Mouse (Mus musculus): ENCODE data around the gene Prokr2. TPM values are rescaled to one million over a fixed set of nuclear protein-coding genes. Genes with fewer than 3 reads are reported as not detected.
"Not testable (repeated sequence)": the region's sequence is repeated elsewhere in the genome, so short reads cannot be mapped to it uniquely, and the experiment has no call there.

Prokr2 gene
- polyA plus RNA-seq, 1 experiment: 0.02 TPM

DNA sequence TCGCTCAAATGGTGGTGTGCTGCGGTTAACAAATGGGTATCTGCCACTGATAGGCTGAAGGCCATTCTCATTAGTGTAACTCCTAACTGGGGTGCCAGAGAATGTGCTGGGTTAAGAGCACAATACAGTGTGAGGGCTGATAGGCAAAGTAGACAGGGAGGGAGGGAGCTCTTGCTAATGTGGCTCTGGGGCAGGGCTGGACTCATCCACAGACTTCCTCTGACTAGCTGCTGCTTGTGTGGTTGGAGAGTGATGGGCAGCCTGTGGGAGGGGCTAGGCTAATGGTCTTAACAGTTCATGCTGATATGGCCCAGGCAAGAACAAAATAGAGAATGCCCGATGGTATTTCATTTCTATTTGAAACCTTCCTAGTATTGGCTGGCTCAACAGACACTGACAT is 44.0 kb downstream of the Prokr2 start:
- no peaks in the 10 kb centered on the region for H3K36me3 ChIP-seq (ENCODE audit: control insufficient read depth, insufficient read depth, low read length)
- no peaks in the 10 kb centered on the region for H3K27me3 ChIP-seq (ENCODE audit: control insufficient read depth, insufficient read depth, low read length)
- H3K27ac ChIP-seq (ENCODE audit: control insufficient read depth, insufficient read depth, low read depth, low read length): 0 out of 2 replicates have a peak overlapping the region, but pooled peaks have one; percentile 21
- H3K4me3 ChIP-seq (ENCODE audit: control insufficient read depth, low read depth, low read length): no peak overlapping the region
- TF ChIP-seq CTCF (IDR thresholded peaks at IDR 0.05; ENCODE audit: control insufficient read depth, insufficient read depth, insufficient replicate concordance, low read depth, low read length) (no peak), POLR2A (IDR thresholded peaks at IDR 0.05; ENCODE audit: control insufficient read depth, low read depth, low read length) (no peak)
- H3K4me1 ChIP-seq (ENCODE audit: control insufficient read depth, insufficient read depth, low read length): no peaks in the 10 kb centered on the region

DNA sequence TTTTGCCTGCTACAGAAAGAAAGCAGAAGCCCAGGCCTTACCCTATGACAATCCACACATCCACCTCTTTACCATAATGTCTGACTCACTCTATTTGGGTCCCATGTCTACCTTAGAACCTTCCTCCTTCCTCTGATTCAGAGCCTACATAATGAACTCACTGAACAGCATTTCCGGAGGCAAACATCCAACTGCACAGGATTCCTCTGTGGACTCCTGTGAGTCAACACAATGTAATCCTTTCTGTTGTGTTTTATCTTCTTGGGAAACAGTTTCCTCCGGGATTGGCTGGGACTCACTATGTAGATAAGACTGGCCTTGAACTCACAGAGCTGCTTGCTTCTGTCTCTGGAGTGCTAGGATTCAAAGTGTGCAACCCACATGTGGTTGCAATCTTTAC is 44.9 kb downstream of the Prokr2 start:
- H3K27ac ChIP-seq (ENCODE audit: control insufficient read depth, insufficient read depth, low read depth, low read length): peak overlapping the region; percentile 73; the same call in 1 of the 2 replicates
- no peak overlapping the region for H3K4me3 ChIP-seq (ENCODE audit: control insufficient read depth, low read depth, low read length)
- no peaks in the 10 kb centered on the region for H3K36me3 ChIP-seq (ENCODE audit: control insufficient read depth, insufficient read depth, low read length)

DNA sequence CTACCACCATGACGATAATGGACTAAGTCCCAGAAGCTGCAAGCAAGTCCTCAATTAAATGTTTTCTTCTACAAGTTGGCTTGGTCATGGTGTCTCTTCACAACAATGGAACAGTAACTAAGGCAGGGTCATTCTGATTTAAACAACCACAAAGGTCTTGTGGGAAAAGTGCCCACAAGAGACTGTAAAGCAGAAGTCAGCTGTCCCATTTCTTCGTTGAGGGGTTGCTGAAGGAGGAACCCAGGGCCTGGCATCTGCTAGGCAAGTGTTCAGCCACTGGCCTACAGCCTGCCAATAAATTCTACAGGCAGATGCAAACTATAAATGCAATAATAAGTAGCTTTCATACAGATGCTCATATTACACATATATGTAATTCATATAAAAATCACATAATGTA is 48.0 kb downstream of the Prokr2 start:
- Histone ChIP-seq H3K27ac (ENCODE audit: control insufficient read depth, insufficient read depth, low read depth, low read length) (no peak overlapping the region), H3K4me1 (ENCODE audit: control insufficient read depth, insufficient read depth, low read length) (no peaks in the 10 kb centered on the region), H3K4me3 (ENCODE audit: control insufficient read depth, low read depth, low read length) (no peak overlapping the region), H3K36me3 (ENCODE audit: control insufficient read depth, insufficient read depth, low read length) (no peaks in the 10 kb centered on the region), H3K27me3 (ENCODE audit: control insufficient read depth, insufficient read depth, low read length) (no peaks in the 10 kb centered on the region)
- no peak for TF ChIP-seq POLR2A (IDR thresholded peaks at IDR 0.05; ENCODE audit: control insufficient read depth, low read depth, low read length)
- TF ChIP-seq CTCF (IDR thresholded peaks at IDR 0.05; ENCODE audit: control insufficient read depth, insufficient read depth, insufficient replicate concordance, low read depth, low read length): no peak

More for the DNA sequence above, 44.9 kb downstream of the Prokr2 start:
- H3K4me1 ChIP-seq (ENCODE audit: control insufficient read depth, insufficient read depth, low read length): no peaks in the 10 kb centered on the region
- no peaks in the 10 kb centered on the region for H3K27me3 ChIP-seq (ENCODE audit: control insufficient read depth, insufficient read depth, low read length)
- TF ChIP-seq POLR2A (IDR thresholded peaks at IDR 0.05; ENCODE audit: control insufficient read depth, low read depth, low read length): no peak
- no peak for TF ChIP-seq CTCF (IDR thresholded peaks at IDR 0.05; ENCODE audit: control insufficient read depth, insufficient read depth, insufficient replicate concordance, low read depth, low read length)

DNA sequence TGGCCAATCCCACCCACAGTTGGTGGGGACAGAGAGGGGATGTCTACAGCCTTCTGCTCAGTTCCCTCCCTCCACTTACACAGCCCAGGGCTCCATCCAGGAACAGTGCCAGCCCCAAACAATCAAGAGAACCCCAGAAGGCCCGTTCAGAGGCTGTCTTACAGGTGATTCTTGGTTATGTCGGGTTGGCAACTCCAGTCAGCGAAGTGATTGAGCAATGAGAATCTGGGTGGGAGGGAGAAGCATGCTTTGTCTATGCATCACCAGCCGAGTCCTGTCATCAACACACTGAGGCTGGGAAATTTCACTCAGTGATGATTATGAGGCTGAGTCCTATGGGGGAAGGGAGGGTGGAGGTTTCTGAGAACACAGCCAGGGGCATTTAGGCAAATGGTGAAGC is 61.7 kb downstream of the Prokr2 start:
- Histone ChIP-seq H3K27me3 (ENCODE audit: control insufficient read depth, insufficient read depth, low read length) (no peaks in the 10 kb centered on the region), H3K36me3 (ENCODE audit: control insufficient read depth, insufficient read depth, low read length) (no peaks in the 10 kb centered on the region), H3K27ac (ENCODE audit: control insufficient read depth, insufficient read depth, low read depth, low read length) (no peak overlapping the region), H3K4me1 (ENCODE audit: control insufficient read depth, insufficient read depth, low read length) (no peaks in the 10 kb centered on the region), H3K4me3 (ENCODE audit: control insufficient read depth, low read depth, low read length) (no peak overlapping the region)
- TF ChIP-seq POLR2A (IDR thresholded peaks at IDR 0.05; ENCODE audit: control insufficient read depth, low read depth, low read length): no peak
- TF ChIP-seq CTCF (IDR thresholded peaks at IDR 0.05; ENCODE audit: control insufficient read depth, insufficient read depth, insufficient replicate concordance, low read depth, low read length): no peak

DNA sequence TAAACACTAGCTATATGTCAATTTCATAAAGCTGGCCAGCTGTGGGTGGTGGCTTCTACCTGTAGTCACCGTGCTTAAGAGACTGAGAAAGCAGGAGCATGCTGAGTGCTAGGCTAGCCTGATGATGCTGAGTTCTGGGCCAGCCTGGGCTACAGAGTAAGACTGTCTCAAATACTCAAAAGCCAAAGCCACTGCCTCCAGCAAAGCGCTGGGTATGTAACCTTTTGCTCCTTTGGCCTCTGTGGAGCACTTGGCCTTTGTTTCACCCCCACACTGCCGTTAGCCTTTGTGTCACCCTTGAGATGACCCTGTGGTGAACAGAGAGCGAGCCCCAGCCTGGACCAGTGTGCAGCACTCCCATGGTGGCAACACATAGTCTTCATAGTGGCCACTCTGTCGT is 64.7 kb downstream of the Prokr2 start:
- H3K27me3 ChIP-seq (ENCODE audit: control insufficient read depth, insufficient read depth, low read length): no peaks in the 10 kb centered on the region
- no peaks in the 10 kb centered on the region for H3K4me1 ChIP-seq (ENCODE audit: control insufficient read depth, insufficient read depth, low read length)
- no peak overlapping the region for H3K4me3 ChIP-seq (ENCODE audit: control insufficient read depth, low read depth, low read length)
- H3K36me3 ChIP-seq (ENCODE audit: control insufficient read depth, insufficient read depth, low read length): no peaks in the 10 kb centered on the region
- TF ChIP-seq CTCF (IDR thresholded peaks at IDR 0.05; ENCODE audit: control insufficient read depth, insufficient read depth, insufficient replicate concordance, low read depth, low read length): no peak
- no peak for TF ChIP-seq POLR2A (IDR thresholded peaks at IDR 0.05; ENCODE audit: control insufficient read depth, low read depth, low read length)
- no peak overlapping the region for H3K27ac ChIP-seq (ENCODE audit: control insufficient read depth, insufficient read depth, low read depth, low read length)

DNA sequence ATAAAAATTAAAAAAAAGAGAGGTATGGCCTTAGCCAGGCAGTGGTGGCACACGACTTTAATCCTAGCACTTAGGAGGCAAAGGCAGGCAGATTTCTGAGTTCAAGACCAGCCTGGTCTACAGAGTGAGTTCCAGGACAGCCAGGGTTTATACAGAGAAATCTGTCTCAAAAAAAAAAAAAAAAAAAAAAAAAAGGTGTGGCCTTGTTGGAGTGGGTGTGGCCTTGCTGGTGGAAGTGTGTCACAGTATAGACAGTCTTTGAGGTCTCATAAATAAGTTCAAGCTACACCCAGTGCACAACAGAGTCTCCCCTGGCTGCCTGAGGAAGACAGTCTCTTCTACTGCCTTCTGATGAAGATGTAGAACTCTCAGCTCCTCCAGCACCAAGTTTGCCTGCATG is 68.1 kb downstream of the Prokr2 start:
- no peak overlapping the region for H3K4me3 ChIP-seq (ENCODE audit: control insufficient read depth, low read depth, low read length)
- no peak for TF ChIP-seq POLR2A (IDR thresholded peaks at IDR 0.05; ENCODE audit: control insufficient read depth, low read depth, low read length)
- no peak for TF ChIP-seq CTCF (IDR thresholded peaks at IDR 0.05; ENCODE audit: control insufficient read depth, insufficient read depth, insufficient replicate concordance, low read depth, low read length)
- H3K4me1 ChIP-seq (ENCODE audit: control insufficient read depth, insufficient read depth, low read length): no peaks in the 10 kb centered on the region
- no peaks in the 10 kb centered on the region for H3K36me3 ChIP-seq (ENCODE audit: control insufficient read depth, insufficient read depth, low read length)
- H3K27ac ChIP-seq (ENCODE audit: control insufficient read depth, insufficient read depth, low read depth, low read length): no peak overlapping the region
- no peaks in the 10 kb centered on the region for H3K27me3 ChIP-seq (ENCODE audit: control insufficient read depth, insufficient read depth, low read length)

DNA sequence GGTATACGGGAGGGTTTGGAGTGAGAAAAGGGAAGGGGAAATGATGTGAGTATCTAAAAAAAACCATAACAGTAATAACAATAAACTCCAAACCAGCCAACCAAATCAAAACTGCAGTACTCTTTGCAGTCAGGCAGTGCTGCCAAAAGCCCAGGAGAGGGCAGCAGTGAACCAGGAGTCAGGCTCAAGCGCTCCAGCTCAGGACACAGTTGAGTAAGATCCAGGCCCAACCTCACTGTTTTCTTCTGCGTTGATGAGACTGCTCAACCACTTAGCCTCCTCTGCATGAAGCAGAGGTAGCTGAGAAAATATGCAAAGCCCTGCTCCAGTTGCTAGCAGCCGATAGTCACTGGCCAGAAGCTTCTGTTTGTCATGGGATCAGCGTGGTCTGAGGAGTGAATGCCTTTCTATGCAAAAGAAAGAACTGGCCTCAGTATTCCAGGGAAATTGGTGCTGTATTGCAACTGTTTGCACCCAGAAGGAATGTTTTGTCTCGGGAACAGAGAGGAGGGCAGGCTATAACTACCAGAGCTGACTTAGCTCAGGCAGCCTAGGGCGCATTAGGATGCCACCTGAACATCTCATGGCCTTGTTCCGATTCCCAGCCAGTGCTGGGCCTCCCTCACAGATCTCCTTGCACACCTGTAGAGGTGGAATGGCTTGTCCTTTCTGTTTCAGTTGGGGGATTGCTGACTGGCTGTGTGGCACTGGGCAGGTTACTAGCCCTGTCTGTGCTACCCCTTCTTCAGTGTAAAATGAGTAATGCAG is 69.0 kb downstream of the Prokr2 start:
- Histone ChIP-seq H3K27me3 (ENCODE audit: control insufficient read depth, insufficient read depth, low read length) (no peaks in the 10 kb centered on the region), H3K27ac (ENCODE audit: control insufficient read depth, insufficient read depth, low read depth, low read length) (no peak overlapping the region), H3K36me3 (ENCODE audit: control insufficient read depth, insufficient read depth, low read length) (no peaks in the 10 kb centered on the region)

DNA sequence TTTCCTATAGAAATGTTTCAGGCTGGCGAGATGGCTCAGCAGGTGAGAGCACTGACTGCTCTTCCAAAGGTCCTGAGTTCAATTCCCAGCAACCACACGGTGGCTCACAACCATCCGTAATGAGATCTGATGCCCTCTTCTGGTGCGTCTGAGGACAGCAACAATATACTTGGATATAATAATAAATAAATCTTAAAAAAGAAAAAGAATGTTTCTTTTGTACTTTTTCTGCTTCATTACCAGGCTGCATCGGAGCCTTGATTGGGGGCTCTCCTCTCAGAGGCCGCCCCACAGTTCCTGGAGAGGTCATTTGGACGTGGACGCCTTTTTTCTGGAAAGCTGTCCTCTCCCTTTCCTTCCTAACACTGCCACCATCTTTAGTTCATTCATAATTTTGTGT is 71.2 kb downstream of the Prokr2 start:
- H3K4me3 ChIP-seq (ENCODE audit: control insufficient read depth, low read depth, low read length); H3K36me3 ChIP-seq (ENCODE audit: control insufficient read depth, insufficient read depth, low read length); H3K4me1 ChIP-seq (ENCODE audit: control insufficient read depth, insufficient read depth, low read length); H3K27ac ChIP-seq (ENCODE audit: control insufficient read depth, insufficient read depth, low read depth, low read length); H3K27me3 ChIP-seq (ENCODE audit: control insufficient read depth, insufficient read depth, low read length): not testable (repeated sequence)

More for the DNA sequence above, 69.0 kb downstream of the Prokr2 start:
- Histone ChIP-seq H3K4me1 (ENCODE audit: control insufficient read depth, insufficient read depth, low read length) (no peaks in the 10 kb centered on the region), H3K4me3 (ENCODE audit: control insufficient read depth, low read depth, low read length) (no peak overlapping the region)
- TF ChIP-seq CTCF (IDR thresholded peaks at IDR 0.05; ENCODE audit: control insufficient read depth, insufficient read depth, insufficient replicate concordance, low read depth, low read length) (peak; percentile 71; the same call in 1 of the 2 replicates), POLR2A (IDR thresholded peaks at IDR 0.05; ENCODE audit: control insufficient read depth, low read depth, low read length) (no peak)

Data from testis, adult 2 months (tissue).